Comparison of ENCODE assay signal across 19 mouse cellular contexts in genomic region chr2:55591226-55591988, GRCm38 (mm10).
DNase-seq lines count a peak whose midpoint lies in the region; ATAC-seq and TF ChIP-seq lines count a peak whose summit lies in the region.
"Had no signal": no experiment of that assay in that cellular context is flagged by ENCODE, and none has a peak within 500 bp of the region (broad histone marks: within the 10 kb centered on the region; RNA-seq: fewer than 3 reads in every experiment).

No protein-coding gene starts in this region.

- H3K4me3 ChIP-seq in forebrain, embryonic 14.5 days (ENCODE audit: low read depth, low read length): no peak overlapping the region
- no peak overlapping the region for H3K4me3 ChIP-seq in forebrain, embryonic 16.5 days (replicated peaks; ENCODE audit: low read length)
- no peak overlapping the region for H3K4me3 ChIP-seq in midbrain, postnatal 0 days (ENCODE audit: low read depth, low read length)
- H3K4me3 ChIP-seq in midbrain, embryonic 10.5 days: no peak overlapping the region
- H3K4me3 ChIP-seq: embryonic facial prominence, embryonic 13.5 days; heart, embryonic 12.5 days; limb, embryonic 15.5 days; neural tube, embryonic 12.5 days had no signal

- H3K9me3 ChIP-seq in forebrain, embryonic 14.5 days (replicated peaks; ENCODE audit: control insufficient read depth, low read length): no peaks in the 10 kb centered on the region
- H3K9me3 ChIP-seq in forebrain, embryonic 16.5 days (ENCODE audit: control insufficient read depth, low read length): no peaks in the 10 kb centered on the region
- no peaks in the 10 kb centered on the region for H3K9me3 ChIP-seq in midbrain, postnatal 0 days (ENCODE audit: low read length)
- H3K9me3 ChIP-seq in midbrain, embryonic 10.5 days (replicated peaks): no peaks in the 10 kb centered on the region
- H3K9me3 ChIP-seq: embryonic facial prominence, embryonic 13.5 days; heart, embryonic 12.5 days; limb, embryonic 15.5 days; neural tube, embryonic 12.5 days had no signal

- no peak overlapping the region for H3K9ac ChIP-seq in forebrain, embryonic 14.5 days (ENCODE audit: low read length)
- no peak overlapping the region for H3K9ac ChIP-seq in forebrain, embryonic 16.5 days (replicated peaks; ENCODE audit: low read depth, low read length)
- H3K9ac ChIP-seq in midbrain, postnatal 0 days (replicated peaks; ENCODE audit: low read length, poor library complexity, severe bottlenecking): no peak overlapping the region
- H3K9ac ChIP-seq: embryonic facial prominence, embryonic 13.5 days; heart, embryonic 12.5 days; limb, embryonic 15.5 days; liver, postnatal 0 days; neural tube, embryonic 12.5 days had no signal

- H3K4me2 ChIP-seq in forebrain, embryonic 14.5 days (ENCODE audit: low read length): no peak overlapping the region
- H3K4me2 ChIP-seq in forebrain, embryonic 16.5 days (ENCODE audit: low read length): no peak overlapping the region
- no peak overlapping the region for H3K4me2 ChIP-seq in midbrain, postnatal 0 days (ENCODE audit: low read depth, low read length, poor library complexity, severe bottlenecking)
- H3K4me2 ChIP-seq: embryonic facial prominence, embryonic 13.5 days; heart, embryonic 12.5 days; limb, embryonic 15.5 days; neural tube, embryonic 12.5 days had no signal

- no peak overlapping the region for H3K27ac ChIP-seq in forebrain, embryonic 14.5 days (ENCODE audit: low read depth, low read length)
- H3K27ac ChIP-seq in forebrain, embryonic 16.5 days (ENCODE audit: low read length): no peak overlapping the region
- H3K27ac ChIP-seq in midbrain, postnatal 0 days (ENCODE audit: low read depth, low read length): no peak overlapping the region
- H3K27ac ChIP-seq in midbrain, embryonic 10.5 days (replicated peaks): no peak overlapping the region
- H3K27ac ChIP-seq: embryonic facial prominence, embryonic 13.5 days; limb, embryonic 15.5 days; neural tube, embryonic 12.5 days had no signal

- H3K27me3 ChIP-seq in forebrain, embryonic 14.5 days (replicated peaks; ENCODE audit: control insufficient read depth, insufficient read depth, low read length): no peaks in the 10 kb centered on the region
- H3K27me3 ChIP-seq in forebrain, embryonic 16.5 days (replicated peaks; ENCODE audit: control insufficient read depth, insufficient read depth, low read length): no peaks in the 10 kb centered on the region
- no peaks in the 10 kb centered on the region for H3K27me3 ChIP-seq in midbrain, postnatal 0 days (ENCODE audit: insufficient read depth, low read length)
- no peaks in the 10 kb centered on the region for H3K27me3 ChIP-seq in midbrain, embryonic 10.5 days (ENCODE audit: low read depth, poor library complexity, severe bottlenecking)
- H3K27me3 ChIP-seq: embryonic facial prominence, embryonic 13.5 days; heart, embryonic 12.5 days; limb, embryonic 15.5 days; neural tube, embryonic 12.5 days had no signal

- peak; percentile 16 for DNase-seq in forebrain, embryonic 14.5 days (ENCODE audit: low spot score)
- peak; percentile 39 for DNase-seq in midbrain, postnatal 0 days (ENCODE audit: low spot score)
- DNase-seq in midbrain, embryonic 10.5 days (ENCODE audit: low spot score): no peak
- DNase-seq in right cerebral cortex, postnatal 10 days (ENCODE audit: low spot score in 2 of 2): peak; percentile 40 to 56
- DNase-seq in urinary bladder, adult 2 months (ENCODE audit: low spot score): no peak
- DNase-seq in kidney, postnatal 36 days: no peak
- no peak for DNase-seq in adrenal gland, postnatal 25 days
- DNase-seq: cerebellum, adult 8-10 months; heart, postnatal 36 days; kidney, adult 18-20 months; kidney, postnatal 10 days; liver, postnatal 0 days; lung, postnatal 14 days; thymus, adult 2 months had no signal

- H3K4me1 ChIP-seq in forebrain, embryonic 14.5 days (ENCODE audit: control insufficient read depth, insufficient read depth, low read length): no peaks in the 10 kb centered on the region
- H3K4me1 ChIP-seq in forebrain, embryonic 16.5 days (replicated peaks; ENCODE audit: control insufficient read depth, insufficient read depth, low read length): no peaks in the 10 kb centered on the region
- H3K4me1 ChIP-seq in midbrain, postnatal 0 days (ENCODE audit: insufficient read depth, low read length): no peaks in the 10 kb centered on the region
- H3K4me1 ChIP-seq in midbrain, embryonic 10.5 days: no peaks in the 10 kb centered on the region
- H3K4me1 ChIP-seq: embryonic facial prominence, embryonic 13.5 days; heart, embryonic 12.5 days; limb, embryonic 15.5 days; neural tube, embryonic 12.5 days had no signal

- WGBS in forebrain, embryonic 14.5 days: 57% methylated on average over 3 of the region's 3 CpGs
- 55% methylated on average over 3 of the region's 3 CpGs for WGBS in forebrain, embryonic 16.5 days
- WGBS in midbrain, postnatal 0 days: 67% methylated on average over 3 of the region's 3 CpGs
- WGBS in midbrain, embryonic 10.5 days: 75% methylated on average over 3 of the region's 3 CpGs

- no peak for TF ChIP-seq CTCF in midbrain, postnatal 0 days (IDR thresholded peaks at IDR 0.05)

- ATAC-seq in forebrain, embryonic 14.5 days: no peak
- ATAC-seq in forebrain, embryonic 16.5 days: no peak
- no peak for ATAC-seq in midbrain, postnatal 0 days (ENCODE audit: low FRiP score)
- ATAC-seq: liver, postnatal 0 days had no signal

- H3K36me3 ChIP-seq in forebrain, embryonic 14.5 days (ENCODE audit: control insufficient read depth, insufficient read depth, low read length): no peaks in the 10 kb centered on the region
- no peaks in the 10 kb centered on the region for H3K36me3 ChIP-seq in forebrain, embryonic 16.5 days (ENCODE audit: control insufficient read depth, insufficient read depth)
- no peaks in the 10 kb centered on the region for H3K36me3 ChIP-seq in midbrain, postnatal 0 days (ENCODE audit: insufficient read depth, low read length)
- no peaks in the 10 kb centered on the region for H3K36me3 ChIP-seq in midbrain, embryonic 10.5 days
- H3K36me3 ChIP-seq: embryonic facial prominence, embryonic 13.5 days; heart, embryonic 12.5 days; limb, embryonic 15.5 days; neural tube, embryonic 12.5 days had no signal

Comparison
In these comparisons a context has a peak if more than half of its experiments do, and no peak if none do; other contexts are left out.
1. DNase-seq: peak in forebrain, embryonic 14.5 days (single experiment), midbrain, postnatal 0 days (single experiment) and right cerebral cortex, postnatal 10 days (2 of 2); none in midbrain, embryonic 10.5 days (single experiment), urinary bladder, adult 2 months (single experiment), kidney, postnatal 36 days (0 of 2) and adrenal gland, postnatal 25 days (single experiment).